Mouse (Mus musculus): ENCODE measurements at regions not wholly inside any gene's neighbourhood (a gene's known extent, or its start where the extent isn't known, plus 50 kb on each side); places are given as distances from the start of the nearest gene placed in this dataset.

GRCm38 (mm10) chr14:60540111-60540510, 93.7 kb upstream of the Spata13 start:
- Histone ChIP-seq H3K4me2 (ENCODE audit: low read depth, low read length, severe bottlenecking) (no peak overlapping the region), H3K9ac (ENCODE audit: low read length) (no peak overlapping the region), H3K27ac (ENCODE audit: low read depth, low read length) (no peak overlapping the region), H3K36me3 (ENCODE audit: control insufficient read depth, insufficient read depth, low read length) (no peaks in the 10 kb centered on the region), H3K4me3 (ENCODE audit: low read depth, low read length) (no peak overlapping the region), H3K27me3 (ENCODE audit: control insufficient read depth, insufficient read depth, low read length) (no peaks in the 10 kb centered on the region), H3K4me1 (replicated peaks; ENCODE audit: control insufficient read depth, insufficient read depth, low read length) (no peaks in the 10 kb centered on the region), H3K9me3 (ENCODE audit: control insufficient read depth, low read length) (no peaks in the 10 kb centered on the region)
- 88% methylated on average over 4 of the region's 4 CpGs for WGBS
- no peak for ATAC-seq (replicated peaks; ENCODE audit: low FRiP score)
- DNase-seq (ENCODE audit: low spot score) = no peak

- DNase-seq (ENCODE audit: low spot score) (no peak), ATAC-seq (replicated peaks; ENCODE audit: low FRiP score) (no peak)
- Histone ChIP-seq H3K4me3 (ENCODE audit: low read depth, low read length) (no peak overlapping the region), H3K36me3 (ENCODE audit: control insufficient read depth, insufficient read depth, low read length) (no peaks in the 10 kb centered on the region), H3K4me1 (replicated peaks; ENCODE audit: control insufficient read depth, insufficient read depth, low read length) (no peaks in the 10 kb centered on the region), H3K4me2 (ENCODE audit: low read depth, low read length, severe bottlenecking) (no peak overlapping the region), H3K9me3 (ENCODE audit: control insufficient read depth, low read length) (no peaks in the 10 kb centered on the region), H3K27me3 (ENCODE audit: control insufficient read depth, insufficient read depth, low read length) (no peaks in the 10 kb centered on the region), H3K27ac (ENCODE audit: low read depth, low read length) (no peak overlapping the region), H3K9ac (ENCODE audit: low read length) (no peak overlapping the region)
- 79% methylated on average over 5 of the region's 5 CpGs for WGBS
Observed at GRCm38 (mm10) chr14:60541596-60541995, 92.2 kb upstream of the Spata13 start.

DNA sequence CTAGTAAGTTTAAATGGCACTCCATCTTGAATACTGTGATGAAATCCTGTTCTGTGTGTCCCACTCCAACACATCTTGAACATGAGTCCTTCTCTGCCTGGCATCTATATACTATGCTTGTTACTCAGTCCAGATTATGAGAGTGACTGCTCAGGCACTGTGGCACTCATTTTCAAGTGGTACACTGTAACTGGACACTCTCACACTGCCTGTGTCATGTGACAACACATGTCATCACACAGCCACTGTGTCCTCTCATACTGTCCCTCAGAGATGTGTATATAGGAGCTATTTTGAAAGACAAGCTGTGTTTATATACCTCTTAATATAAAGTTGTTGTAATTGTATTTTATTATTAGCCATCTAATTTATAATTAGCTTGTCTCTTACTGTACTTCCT, 89.0 kb upstream of the Spata13 start:
- Histone ChIP-seq H3K9ac (ENCODE audit: low read length) (no peak overlapping the region), H3K4me2 (ENCODE audit: low read depth, low read length, severe bottlenecking) (no peak overlapping the region), H3K4me1 (replicated peaks; ENCODE audit: control insufficient read depth, insufficient read depth, low read length) (no peaks in the 10 kb centered on the region), H3K36me3 (ENCODE audit: control insufficient read depth, insufficient read depth, low read length) (no peaks in the 10 kb centered on the region), H3K4me3 (ENCODE audit: low read depth, low read length) (no peak overlapping the region), H3K27me3 (ENCODE audit: control insufficient read depth, insufficient read depth, low read length) (no peaks in the 10 kb centered on the region), H3K27ac (ENCODE audit: low read depth, low read length) (no peak overlapping the region), H3K9me3 (ENCODE audit: control insufficient read depth, low read length) (no peaks in the 10 kb centered on the region)
- DNase-seq (ENCODE audit: low spot score) = no peak
- ATAC-seq (replicated peaks; ENCODE audit: low FRiP score) = no peak

DNA sequence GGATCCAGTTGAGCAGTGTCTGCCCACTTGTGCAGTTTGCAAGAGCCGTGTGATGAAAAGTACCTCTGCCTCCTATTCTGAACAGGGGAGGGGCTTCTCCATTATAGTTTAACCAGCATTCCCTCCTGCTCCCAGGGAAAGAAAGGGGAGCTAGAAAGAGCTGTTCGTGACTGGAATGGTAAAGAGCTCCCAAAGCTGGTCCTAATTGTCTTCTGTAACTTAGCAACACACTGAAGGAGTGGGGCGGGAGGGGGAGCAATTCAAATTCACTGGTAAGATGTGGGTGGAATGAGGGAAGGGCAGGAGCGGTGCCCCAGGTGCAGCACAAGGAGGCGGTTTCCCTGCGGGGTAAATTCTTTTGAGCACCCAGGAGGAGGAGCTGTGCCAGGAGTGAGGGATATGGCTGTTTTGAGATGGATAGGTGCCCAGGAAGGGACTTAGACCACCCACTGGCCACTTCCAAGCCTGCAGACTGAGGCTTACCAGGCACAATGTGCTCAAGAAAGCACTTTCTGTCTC, 79.5 kb upstream of the Spata13 start:
- Histone ChIP-seq H3K9me3 (ENCODE audit: control insufficient read depth, low read length) (no peaks in the 10 kb centered on the region), H3K27ac (ENCODE audit: low read depth, low read length) (peak overlapping the region; percentile 96), H3K4me3 (ENCODE audit: low read depth, low read length) (no peak overlapping the region), H3K4me2 (ENCODE audit: low read depth, low read length, severe bottlenecking) (peak overlapping the region; percentile 33; the same call in 1 of the 2 replicates), H3K9ac (ENCODE audit: low read length) (peak overlapping the region; percentile 43; the same call in 1 of the 2 replicates), H3K4me1 (replicated peaks; ENCODE audit: control insufficient read depth, insufficient read depth, low read length) (peaks cover 19% of the 10 kb centered on the region), H3K36me3 (ENCODE audit: control insufficient read depth, insufficient read depth, low read length) (no peaks in the 10 kb centered on the region), H3K27me3 (ENCODE audit: control insufficient read depth, insufficient read depth, low read length) (no peaks in the 10 kb centered on the region)
- WGBS = 0% methylated on average over 6 of the region's 6 CpGs
- ATAC-seq (replicated peaks; ENCODE audit: low FRiP score) = peak; percentile 95
- DNase-seq (ENCODE audit: low spot score) = peak; percentile 90

DNA sequence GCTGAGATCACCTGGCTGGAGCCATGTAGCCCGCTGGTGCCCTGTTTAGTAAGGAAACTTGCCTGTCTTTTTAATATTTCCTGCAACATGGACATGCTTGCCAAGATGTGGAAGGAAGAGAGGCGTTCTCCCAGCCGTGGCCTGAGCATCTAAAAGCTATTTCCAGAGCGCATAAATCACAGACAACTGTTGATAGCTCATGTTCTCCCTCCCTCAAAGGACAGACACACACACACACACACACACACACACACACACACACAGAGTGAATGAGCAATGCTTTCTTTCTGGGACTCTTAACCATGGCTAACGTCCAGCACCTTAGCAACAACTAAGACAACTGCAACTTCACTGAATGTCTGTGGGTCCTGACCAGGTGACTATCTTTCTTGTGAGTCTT, 77.3 kb upstream of the Spata13 start:
- Histone ChIP-seq H3K9ac (ENCODE audit: low read length) (no peak overlapping the region), H3K9me3 (ENCODE audit: control insufficient read depth, low read length) (no peaks in the 10 kb centered on the region), H3K4me2 (ENCODE audit: low read depth, low read length, severe bottlenecking) (no peak overlapping the region), H3K27ac (ENCODE audit: low read depth, low read length) (no peak overlapping the region), H3K27me3 (ENCODE audit: control insufficient read depth, insufficient read depth, low read length) (no peaks in the 10 kb centered on the region), H3K4me1 (replicated peaks; ENCODE audit: control insufficient read depth, insufficient read depth, low read length) (peaks cover 19% of the 10 kb centered on the region), H3K4me3 (ENCODE audit: low read depth, low read length) (no peak overlapping the region), H3K36me3 (ENCODE audit: control insufficient read depth, insufficient read depth, low read length) (no peaks in the 10 kb centered on the region)
- 90% methylated on average over 5 of the region's 5 CpGs for WGBS
- ATAC-seq (replicated peaks; ENCODE audit: low FRiP score) (no peak), DNase-seq (ENCODE audit: low spot score) (no peak)

DNA sequence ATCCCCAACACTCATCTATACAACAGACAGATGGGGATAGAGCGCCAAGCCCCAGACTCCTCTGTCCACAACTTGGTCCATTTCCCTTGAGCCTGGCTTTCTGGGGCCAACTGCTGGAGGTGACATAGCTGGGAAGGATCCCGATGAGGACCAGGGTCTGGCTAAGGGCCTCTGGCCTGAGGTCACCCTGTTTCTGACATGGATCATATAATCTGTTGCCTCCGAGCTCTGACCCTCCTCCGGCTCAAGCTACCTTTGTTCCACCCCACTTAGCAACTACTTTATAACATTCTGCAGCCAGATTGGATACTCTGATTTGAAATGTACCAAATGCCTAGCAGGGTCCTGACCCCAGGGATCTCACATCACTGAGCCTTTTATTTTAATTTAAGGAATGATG, 76.8 kb upstream of the Spata13 start:
- no peak overlapping the region for H3K4me2 ChIP-seq (ENCODE audit: low read depth, low read length, severe bottlenecking)
- H3K4me3 ChIP-seq (ENCODE audit: low read depth, low read length) = no peak overlapping the region
- H3K36me3 ChIP-seq (ENCODE audit: control insufficient read depth, insufficient read depth, low read length) = no peaks in the 10 kb centered on the region
- H3K27me3 ChIP-seq (ENCODE audit: control insufficient read depth, insufficient read depth, low read length) = no peaks in the 10 kb centered on the region
- WGBS = 61% methylated on average over 4 of the region's 4 CpGs
- H3K9me3 ChIP-seq (ENCODE audit: control insufficient read depth, low read length) = no peaks in the 10 kb centered on the region
- H3K4me1 ChIP-seq (replicated peaks; ENCODE audit: control insufficient read depth, insufficient read depth, low read length) = peaks cover 19% of the 10 kb centered on the region
- H3K9ac ChIP-seq (ENCODE audit: low read length) = no peak overlapping the region
- DNase-seq (ENCODE audit: low spot score) = no peak
- ATAC-seq (replicated peaks; ENCODE audit: low FRiP score) = no peak
- no peak overlapping the region for H3K27ac ChIP-seq (ENCODE audit: low read depth, low read length)

- Histone ChIP-seq H3K27ac (ENCODE audit: low read depth, low read length) (no peak overlapping the region), H3K36me3 (ENCODE audit: control insufficient read depth, insufficient read depth, low read length) (no peaks in the 10 kb centered on the region), H3K4me2 (ENCODE audit: low read depth, low read length, severe bottlenecking) (no peak overlapping the region), H3K9ac (ENCODE audit: low read length) (no peak overlapping the region), H3K4me1 (replicated peaks; ENCODE audit: control insufficient read depth, insufficient read depth, low read length) (peaks cover 14% of the 10 kb centered on the region), H3K27me3 (ENCODE audit: control insufficient read depth, insufficient read depth, low read length) (no peaks in the 10 kb centered on the region), H3K4me3 (ENCODE audit: low read depth, low read length) (no peak overlapping the region), H3K9me3 (ENCODE audit: control insufficient read depth, low read length) (no peaks in the 10 kb centered on the region)
- ATAC-seq (replicated peaks; ENCODE audit: low FRiP score) (no peak), DNase-seq (ENCODE audit: low spot score) (no peak)
- 76% methylated on average over 5 of the region's 5 CpGs for WGBS
Observed at GRCm38 (mm10) chr14:60559376-60559775, 74.4 kb upstream of the Spata13 start.

- Histone ChIP-seq H3K4me2 (ENCODE audit: low read depth, low read length, severe bottlenecking) (no peak overlapping the region), H3K27ac (ENCODE audit: low read depth, low read length) (no peak overlapping the region), H3K9ac (ENCODE audit: low read length) (no peak overlapping the region), H3K4me3 (ENCODE audit: low read depth, low read length) (no peak overlapping the region), H3K9me3 (ENCODE audit: control insufficient read depth, low read length) (no peaks in the 10 kb centered on the region), H3K36me3 (ENCODE audit: control insufficient read depth, insufficient read depth, low read length) (no peaks in the 10 kb centered on the region), H3K4me1 (replicated peaks; ENCODE audit: control insufficient read depth, insufficient read depth, low read length) (peaks cover 8% of the 10 kb centered on the region), H3K27me3 (ENCODE audit: control insufficient read depth, insufficient read depth, low read length) (no peaks in the 10 kb centered on the region)
- DNase-seq (ENCODE audit: low spot score) = no peak
- peak; percentile 30; the same call in 1 of the 2 replicates for ATAC-seq (replicated peaks; ENCODE audit: low FRiP score)
- 79% methylated on average over 13 of the region's 13 CpGs for WGBS
Observed at GRCm38 (mm10) chr14:60559826-60560529, 73.8 kb upstream of the Spata13 start.

- ATAC-seq (replicated peaks; ENCODE audit: low FRiP score) = no peak
- Histone ChIP-seq H3K9ac (ENCODE audit: low read length) (no peak overlapping the region), H3K4me3 (ENCODE audit: low read depth, low read length) (no peak overlapping the region), H3K27ac (ENCODE audit: low read depth, low read length) (no peak overlapping the region), H3K4me2 (ENCODE audit: low read depth, low read length, severe bottlenecking) (no peak overlapping the region), H3K36me3 (ENCODE audit: control insufficient read depth, insufficient read depth, low read length) (no peaks in the 10 kb centered on the region), H3K27me3 (ENCODE audit: control insufficient read depth, insufficient read depth, low read length) (no peaks in the 10 kb centered on the region), H3K4me1 (replicated peaks; ENCODE audit: control insufficient read depth, insufficient read depth, low read length) (no peaks in the 10 kb centered on the region), H3K9me3 (ENCODE audit: control insufficient read depth, low read length) (no peaks in the 10 kb centered on the region)
- no peak for DNase-seq (ENCODE audit: low spot score)
- 87% methylated on average over 5 of the region's 5 CpGs for WGBS
Observed at GRCm38 (mm10) chr14:60576281-60576680, 57.5 kb upstream of the Spata13 start.
